Mouse (Mus musculus): ENCODE measurements around the gene Micu1.

DNA sequence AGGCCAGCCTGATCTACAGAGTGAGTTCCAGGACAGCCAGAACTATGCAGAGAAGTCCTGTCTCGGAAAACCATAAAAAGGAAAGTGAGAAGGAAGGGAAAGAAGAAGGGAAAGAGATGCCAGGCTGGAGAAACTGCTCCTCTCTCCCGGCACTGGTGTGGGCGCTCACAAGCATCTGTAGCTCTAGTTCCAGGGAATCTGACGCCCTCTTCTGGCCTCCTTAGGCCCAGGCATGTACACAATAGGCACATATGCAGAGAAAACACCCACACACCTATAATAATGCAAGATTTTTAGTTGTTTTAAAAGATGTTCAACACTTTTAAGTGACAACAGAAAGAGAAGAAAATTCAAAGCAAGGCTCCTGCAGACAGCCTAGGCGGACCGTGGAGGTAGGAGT, 144.1 kb downstream of the Micu1 start:
- no peak for TF ChIP-seq ZNF384 (IDR thresholded peaks at IDR 0.05; ENCODE audit: low read depth, low read length)
- no peak for TF ChIP-seq CHD2 (IDR thresholded peaks at IDR 0.05; ENCODE audit: low read depth, low read length)
- TF ChIP-seq MAFK (IDR thresholded peaks at IDR 0.05; ENCODE audit: insufficient read depth, low read depth, low read length): no peak
- no peak for TF ChIP-seq ZC3H11A (IDR thresholded peaks at IDR 0.05; ENCODE audit: borderline replicate concordance, low read depth, low read length)
- TF ChIP-seq HCFC1 (IDR thresholded peaks at IDR 0.05; ENCODE audit: borderline replicate concordance, insufficient read depth, low read length): no peak
